Mouse (Mus musculus): Measurements from ENCODE around the gene Ly6c1.
"Not testable (repeated sequence)": the region's sequence is repeated elsewhere in the genome, so short reads cannot be mapped to it uniquely, and the experiment has no call there.

Gene Ly6c1

DNA sequence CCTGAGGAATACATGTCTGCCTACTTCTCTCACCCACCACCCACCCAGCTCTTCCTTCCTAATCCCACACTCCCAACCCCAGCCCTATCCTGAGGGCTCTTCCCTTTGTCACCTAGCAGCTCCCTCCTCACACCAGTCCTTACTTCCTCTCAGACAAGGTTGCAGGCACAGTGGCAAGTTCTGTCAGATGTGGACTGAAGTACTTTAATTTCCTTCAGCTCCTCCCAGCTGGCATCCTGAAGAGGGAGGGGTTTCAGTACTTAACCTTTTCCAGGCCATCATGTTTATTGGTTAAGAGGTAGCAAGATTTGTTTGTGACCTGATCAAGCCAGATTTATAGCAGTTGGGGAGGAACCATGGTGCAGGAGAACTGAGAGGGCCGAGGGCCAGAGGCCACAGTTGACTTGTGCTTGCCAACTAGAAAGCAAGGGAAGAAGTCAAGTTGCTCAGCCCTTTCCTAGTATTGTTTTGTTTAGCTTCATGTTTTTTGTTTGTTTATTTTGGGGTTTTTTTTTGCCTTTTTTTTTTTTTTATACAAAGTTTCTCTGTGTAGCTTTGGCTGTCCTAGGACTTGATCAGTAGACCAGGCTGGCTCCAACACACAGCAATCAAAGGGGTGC lies at the start of gene Ly6c1:
Ly6c1 (minus strand) TSS at position 189 of the 620 bp plus-strand sequence.
- not testable (repeated sequence) for DNase-seq (ENCODE audit: low spot score)

DNA sequence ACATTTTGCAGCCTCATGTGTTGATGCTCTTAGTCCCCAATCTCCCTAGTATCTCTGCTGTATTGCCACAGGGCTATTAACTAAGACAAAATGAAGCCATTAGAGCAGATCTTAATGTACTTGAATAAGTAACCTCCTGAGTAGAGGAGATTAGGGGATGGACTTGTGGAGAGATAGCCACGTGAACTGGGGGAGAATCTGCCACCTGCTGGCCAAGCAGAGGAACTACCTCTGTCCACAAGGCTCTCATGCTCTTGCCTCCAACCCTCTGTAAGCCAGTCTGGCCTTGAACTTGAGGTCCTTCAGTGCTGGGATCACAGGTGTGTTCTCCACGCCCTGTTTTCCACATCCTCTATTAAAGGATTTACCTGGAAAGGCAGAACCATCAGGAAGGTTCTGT lies 39.4 kb upstream of the Ly6c1 start:
- not testable (repeated sequence) for DNase-seq (ENCODE audit: low spot score)

DNA sequence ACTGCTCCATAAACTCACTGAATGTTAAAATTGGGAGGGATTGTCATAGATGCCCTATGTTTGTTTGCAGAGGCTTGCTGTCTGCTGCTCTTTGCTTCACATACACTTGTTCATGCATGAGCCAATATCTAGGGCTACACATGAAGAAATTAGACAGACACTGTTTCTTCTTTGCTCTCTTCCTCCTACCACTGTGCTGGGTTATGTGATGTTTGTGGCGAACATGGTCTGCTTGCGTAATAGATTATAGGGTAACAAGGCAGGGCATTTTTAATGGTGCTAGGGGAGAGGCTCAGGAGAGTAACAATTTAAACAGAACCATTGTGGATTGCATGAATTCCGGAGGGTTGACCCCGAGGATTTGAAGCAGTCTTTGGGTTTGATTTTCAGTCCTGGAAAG lies 21.3 kb upstream of the Ly6c1 start:
- DNase-seq (ENCODE audit: low spot score) = no peak

DNA sequence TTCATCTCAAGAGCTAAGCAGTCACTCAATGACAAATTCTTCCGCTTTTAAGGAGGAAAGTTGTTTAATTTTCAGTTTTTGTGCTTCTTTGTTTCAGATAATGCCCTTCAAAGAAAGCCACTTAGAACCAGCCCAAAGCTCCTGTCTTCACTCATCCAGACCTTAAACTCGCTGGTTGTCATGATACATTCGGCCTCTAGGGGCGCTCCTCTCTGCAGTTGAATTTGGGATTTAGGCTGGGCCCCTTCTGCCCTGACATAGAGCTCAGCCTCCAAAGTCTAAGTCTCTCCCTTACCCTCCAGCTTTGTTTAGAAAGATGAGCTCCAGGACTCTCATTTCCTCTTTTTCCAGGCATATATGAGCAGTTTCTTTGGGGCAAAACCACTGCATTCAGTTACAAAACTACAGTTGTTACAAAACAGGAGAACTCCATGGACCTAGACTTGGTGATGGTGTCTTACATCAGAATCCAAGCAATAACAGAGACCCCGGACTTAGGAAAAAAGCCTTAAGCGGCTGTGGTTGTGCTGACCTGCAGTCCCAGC lies 13.5 kb upstream of the Ly6c1 start:
- peak; percentile 66 for DNase-seq (ENCODE audit: low spot score)

DNA sequence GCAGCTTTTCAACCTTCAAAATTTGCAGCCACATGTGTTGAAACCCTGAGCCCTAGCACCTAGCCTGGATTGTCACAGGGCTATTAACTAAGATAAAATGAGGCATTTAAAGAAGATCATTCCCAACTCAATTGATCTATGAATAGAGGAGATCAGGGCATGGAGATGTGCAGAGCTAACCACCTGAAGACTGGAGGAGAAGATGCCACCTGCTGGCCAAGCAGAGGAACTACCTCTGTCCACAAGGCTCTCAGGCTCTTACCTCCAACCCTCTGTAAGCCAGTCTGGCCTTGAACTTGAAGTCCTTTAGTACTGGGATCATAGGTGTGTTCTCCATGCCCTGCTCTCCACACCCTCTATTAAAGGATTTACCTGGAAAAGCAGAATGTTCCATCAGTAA lies 11.9 kb upstream of the Ly6c1 start:
- peak; percentile 57 for DNase-seq (ENCODE audit: low spot score)

DNA sequence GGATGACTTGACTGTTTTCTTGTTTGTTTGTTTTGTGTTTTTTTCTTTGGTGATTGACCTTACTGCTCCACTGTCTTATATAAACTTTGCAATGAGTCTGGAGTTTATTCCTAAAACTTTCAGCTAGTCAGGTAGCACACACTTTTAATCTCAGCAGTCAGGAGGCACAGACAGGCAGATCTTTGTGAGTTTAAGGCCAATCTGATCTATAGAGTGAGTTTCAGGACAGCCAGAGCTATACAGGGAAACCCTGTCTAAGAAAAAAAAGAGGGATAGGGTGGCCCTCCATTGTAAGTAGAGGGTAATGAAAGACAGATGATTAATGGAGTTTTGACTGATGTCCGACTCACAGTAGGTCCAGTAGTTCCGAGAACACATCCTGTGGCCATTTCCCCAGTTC lies 7.4 kb upstream of the Ly6c1 start:
- no peak for DNase-seq (ENCODE audit: low spot score)

DNA sequence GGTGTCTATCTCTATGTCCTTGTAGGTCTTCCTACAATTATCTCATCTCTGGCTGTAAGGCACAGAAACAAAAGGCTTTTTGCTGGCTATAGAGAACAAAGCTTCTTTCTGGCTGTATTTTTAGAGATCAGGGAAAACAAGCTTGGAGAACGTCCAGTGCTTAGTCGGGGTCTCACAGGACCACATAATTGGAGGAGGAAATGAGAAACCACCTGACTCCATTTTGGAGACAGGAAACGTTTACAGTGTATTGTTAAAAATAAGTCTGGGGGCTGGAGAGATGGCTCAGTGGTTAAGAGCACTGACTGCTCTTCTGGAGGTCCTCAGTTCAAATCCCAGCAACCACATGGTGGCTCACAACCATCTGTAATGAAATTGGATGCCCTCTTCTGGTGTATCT lies 6.8 kb upstream of the Ly6c1 start:
- DNase-seq (ENCODE audit: low spot score) = not testable (repeated sequence)

DNA sequence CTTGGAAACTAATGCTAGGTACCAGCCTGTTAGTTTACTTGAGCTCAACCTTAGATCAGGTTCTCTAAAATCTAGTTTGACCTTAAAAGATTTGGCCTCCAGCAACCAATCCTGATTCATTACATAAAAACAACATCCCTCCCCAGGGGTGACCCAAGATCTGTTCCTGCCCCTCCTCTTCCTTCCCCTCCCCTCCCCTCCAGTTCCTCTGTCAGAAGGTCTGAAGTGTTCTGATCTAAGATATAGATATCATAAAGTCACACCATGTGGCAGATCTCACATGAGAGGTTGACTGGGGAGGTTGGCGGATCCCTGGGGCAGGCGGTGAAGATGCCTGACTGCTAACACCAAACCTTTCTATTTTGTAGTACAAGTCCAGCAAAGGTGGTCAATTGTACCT lies 3.8 kb upstream of the Ly6c1 start:
- not testable (repeated sequence) for DNase-seq (ENCODE audit: low spot score)

DNA sequence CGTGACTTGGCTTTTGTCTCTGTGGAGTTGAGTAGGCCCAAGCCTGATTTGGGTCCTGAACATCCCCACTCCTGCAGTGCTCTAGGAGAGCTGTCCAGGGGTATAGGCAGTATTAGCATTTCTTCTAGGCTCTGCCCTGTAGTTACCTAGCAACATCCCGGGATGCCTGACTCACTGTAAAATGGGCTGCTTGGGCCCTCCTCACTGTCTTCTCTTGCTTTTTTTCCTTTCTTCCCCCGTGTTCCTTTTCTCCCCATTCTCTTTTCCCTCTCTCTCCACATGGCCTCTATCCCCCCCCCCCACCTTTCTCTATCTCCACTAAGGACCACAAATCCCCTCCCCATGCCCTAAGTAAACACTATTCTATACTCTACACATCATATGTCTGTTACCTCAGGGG lies 2.5 kb upstream of the Ly6c1 start:
- not testable (repeated sequence) for DNase-seq (ENCODE audit: low spot score)

DNA sequence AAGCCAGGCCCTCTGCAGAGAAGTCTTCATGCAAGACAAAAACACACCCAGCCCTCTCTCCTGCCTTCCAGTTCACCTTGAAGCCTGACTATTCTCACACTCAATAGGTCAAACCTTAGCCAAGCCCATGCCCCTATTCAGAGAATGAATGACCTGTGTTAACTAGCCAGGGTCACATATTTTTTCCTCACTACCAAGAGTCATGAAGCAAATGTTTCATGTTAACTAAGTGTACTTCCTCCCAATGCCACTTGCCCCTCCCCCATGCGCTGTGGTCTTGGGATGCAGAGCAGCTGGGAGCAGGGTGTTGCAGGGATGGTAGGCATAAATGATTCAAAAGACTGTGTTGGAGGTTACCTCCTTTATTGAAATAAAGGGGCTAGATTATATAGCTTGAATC lies 2.0 kb upstream of the Ly6c1 start:
- DNase-seq (ENCODE audit: low spot score) = not testable (repeated sequence)

DNA sequence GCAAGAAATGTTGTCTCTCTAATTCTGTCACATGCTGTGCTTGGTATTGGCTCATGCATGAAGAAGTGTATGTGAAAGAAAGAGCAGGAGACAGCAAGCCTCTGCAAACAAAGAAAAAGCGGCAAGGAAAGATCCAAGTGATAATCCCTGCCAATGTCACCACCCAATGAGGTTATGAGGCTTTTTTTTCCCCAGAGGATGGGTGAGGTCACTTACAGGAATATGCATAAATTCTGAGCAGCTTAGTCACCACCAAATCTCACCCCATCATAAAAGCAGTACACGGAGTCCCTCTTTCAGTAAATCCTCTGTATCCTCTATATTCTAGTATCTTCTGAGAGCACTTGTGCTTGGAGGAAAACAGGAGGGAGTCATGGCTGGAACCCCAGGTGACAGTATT lies 1.2 kb upstream of the Ly6c1 start:
- DNase-seq (ENCODE audit: low spot score) = not testable (repeated sequence)

DNA sequence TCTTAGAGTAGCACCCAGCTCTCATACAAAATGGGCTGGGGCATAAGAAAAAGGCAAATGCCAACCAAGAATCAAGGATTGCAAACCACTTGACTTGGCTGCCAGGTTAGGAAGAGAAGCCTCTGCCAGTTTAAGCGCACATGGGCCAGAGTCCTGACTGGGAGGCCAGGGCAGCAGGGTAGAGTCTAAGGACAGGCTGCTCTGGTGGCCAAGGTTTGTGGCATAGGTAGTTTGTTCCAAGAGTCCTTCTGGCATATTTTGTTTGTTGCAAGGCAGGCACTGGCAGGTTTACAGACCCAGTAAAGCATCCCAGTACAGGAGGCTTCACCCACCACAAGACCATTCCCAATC lies 685 bp downstream of the Ly6c1 start:
- DNase-seq (ENCODE audit: low spot score) = not testable (repeated sequence)

DNA sequence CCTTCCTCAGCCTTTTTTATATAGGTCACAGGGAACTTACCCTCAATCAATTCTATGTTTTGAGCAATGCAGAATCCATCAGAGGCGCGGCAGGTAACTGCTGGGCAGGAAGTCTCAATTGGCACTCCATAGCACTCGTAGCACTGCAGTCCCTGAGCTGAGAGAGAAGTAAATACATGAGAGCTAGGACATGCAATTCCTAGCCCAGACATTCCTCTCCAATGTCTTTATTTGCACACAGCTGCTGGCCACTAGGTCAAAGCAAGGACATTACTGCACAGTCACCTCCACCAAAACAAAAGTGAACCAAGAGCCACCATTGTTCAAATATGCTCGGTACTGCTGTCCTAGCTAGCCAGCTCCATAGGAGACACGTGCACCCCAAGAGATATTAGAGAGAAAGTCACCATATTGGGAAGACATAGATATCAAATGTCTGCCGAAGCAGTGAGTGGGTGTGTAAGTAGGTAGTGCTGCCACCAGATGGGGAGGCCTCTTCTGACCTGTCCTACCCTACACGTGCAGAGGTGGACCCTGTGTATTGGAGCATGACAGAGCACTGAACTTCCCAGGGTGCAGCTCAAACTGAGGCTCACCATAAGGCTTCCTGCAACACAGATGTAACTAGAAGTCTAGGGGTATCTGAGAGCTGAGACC lies 1.2 kb downstream of the Ly6c1 start:
- not testable (repeated sequence) for DNase-seq (ENCODE audit: low spot score)

DNA sequence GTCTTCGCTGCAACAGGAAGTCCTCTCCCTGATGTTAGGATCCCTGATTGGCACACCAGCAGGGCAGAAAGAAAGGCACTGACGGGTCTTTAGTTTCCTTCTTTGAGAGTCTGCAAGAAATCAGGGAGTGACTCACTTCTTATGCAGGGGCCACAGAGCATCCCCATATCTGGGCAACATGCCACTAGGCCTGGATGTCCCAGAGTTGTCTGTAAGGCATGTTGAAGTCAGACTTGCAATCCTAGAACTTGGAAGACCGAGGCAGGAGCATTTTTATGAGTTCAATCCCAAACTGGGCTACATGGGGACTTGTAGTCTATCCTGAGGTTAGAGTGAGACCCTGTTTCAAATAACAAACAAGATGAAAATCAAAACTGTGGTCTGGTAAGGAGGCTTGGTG lies 3.1 kb downstream of the Ly6c1 start:
- not testable (repeated sequence) for DNase-seq (ENCODE audit: low spot score)

DNA sequence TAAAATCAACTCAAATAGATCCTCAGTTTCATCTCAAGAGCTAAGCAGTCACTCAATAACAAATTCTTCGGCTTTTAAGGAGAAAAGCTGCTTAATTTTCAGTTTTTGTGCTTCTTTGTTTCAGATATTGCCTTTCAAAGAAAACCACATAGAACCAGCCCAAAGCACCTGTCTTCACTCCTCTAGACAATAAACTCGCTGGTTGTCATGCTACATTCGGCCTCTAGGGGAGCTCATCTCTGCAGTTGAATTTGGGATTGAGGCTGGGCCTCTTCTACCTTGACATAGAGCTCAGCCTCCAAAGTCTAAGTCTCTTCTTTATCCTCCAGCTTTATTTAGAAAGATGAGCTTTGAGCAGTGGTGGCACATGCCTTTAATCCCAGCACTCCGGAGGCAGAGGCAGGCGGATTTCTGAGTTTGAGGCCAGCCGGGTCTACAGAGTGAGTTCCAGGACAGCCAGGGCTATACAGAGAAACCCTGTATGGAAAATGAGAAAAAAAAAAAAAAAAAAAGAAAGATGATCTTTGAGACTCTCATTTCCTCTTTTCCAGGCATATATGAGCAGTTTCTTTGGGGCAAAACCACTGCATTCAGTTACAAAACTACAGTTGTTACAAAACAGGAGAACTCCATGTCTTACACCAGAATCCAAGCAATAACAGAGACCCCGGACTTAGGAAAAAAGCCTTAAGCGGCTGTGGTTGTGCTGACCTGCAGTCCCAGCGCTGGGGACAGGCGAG lies 27.4 kb downstream of the Ly6c1 start:
- not testable (repeated sequence) for DNase-seq (ENCODE audit: low spot score)

DNA sequence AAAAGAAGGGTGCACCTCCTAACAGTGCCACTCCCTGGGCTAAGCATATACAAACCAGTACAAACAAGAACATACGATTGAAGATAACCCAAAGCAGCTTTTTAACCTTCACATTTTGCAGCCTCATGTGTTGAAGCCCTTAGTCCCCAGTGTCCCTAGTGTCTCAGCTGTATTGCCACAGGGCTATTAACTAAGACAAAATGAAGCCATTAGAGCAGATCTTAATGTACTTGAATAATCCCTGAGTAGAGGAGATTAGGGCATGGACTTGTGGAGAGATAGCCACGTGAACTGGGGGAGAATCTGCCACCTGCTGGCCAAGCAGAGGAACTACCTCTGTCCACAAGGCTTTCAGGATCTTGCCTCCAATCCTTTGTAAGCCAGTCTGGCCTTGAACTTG lies 29.2 kb downstream of the Ly6c1 start:
- DNase-seq (ENCODE audit: low spot score) = not testable (repeated sequence)

All from urinary bladder, postnatal 25 days (tissue).